Mouse (Mus musculus) MEL-GATA-1-ER (cell line): ENCODE data around the gene Tas2r122.
"Not testable (repeated sequence)": the region's sequence is repeated elsewhere in the genome, so short reads cannot be mapped to it uniquely, and the experiment has no call there.

Experiments used
- DNase-seq: peaks from one replicate; pipeline ENCODE4 v3.0.0-alpha.2; 2012; ENCODE audit warnings: low read depth; ENCODE audit errors: extremely low read depth

The Tas2r122 gene

DNA sequence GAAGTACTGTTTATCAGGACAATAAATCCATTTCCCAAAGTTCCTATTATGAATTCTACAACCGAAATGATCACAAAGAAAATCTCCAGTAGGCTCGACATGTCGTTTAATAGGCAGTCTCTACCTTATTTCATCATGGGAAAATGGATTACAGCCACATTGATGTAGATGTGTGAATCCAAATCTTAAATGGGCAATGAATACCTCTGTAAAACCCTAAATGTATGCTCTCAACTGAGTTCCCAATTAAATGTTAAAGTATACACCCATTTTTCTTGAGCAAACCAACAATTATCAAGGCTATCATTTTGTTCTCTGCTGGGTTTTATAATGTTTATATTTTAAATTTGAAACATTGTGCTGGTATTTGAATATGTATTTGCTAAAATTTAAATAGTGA, at the start of gene Tas2r122:
Tas2r122 (minus strand) TSS at position 101 of the 400 bp plus-strand sequence.
- DNase-seq: no peak

DNA sequence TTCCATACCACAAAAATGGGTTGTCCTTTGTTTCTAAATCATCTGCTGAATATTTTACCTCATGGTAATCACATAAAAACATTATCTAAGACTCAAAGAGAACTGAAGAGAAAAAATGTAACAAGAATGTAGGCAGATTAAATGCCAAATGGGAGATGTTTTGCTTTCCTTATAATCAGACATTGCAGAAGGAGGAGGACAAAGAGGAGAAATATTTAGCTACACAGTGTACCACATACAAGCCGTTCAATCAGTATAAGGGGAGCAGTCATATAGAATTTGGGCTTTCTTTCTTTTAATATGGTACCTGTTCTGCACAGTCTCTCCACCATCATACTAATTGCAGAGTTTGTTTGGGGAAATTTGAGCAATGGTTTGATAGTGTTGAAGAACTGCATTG, 42.7 kb upstream of the Tas2r122 start, which contains the start of gene Tas2r124:
Tas2r124 (plus strand) TSS at position 301 of the 400 bp plus-strand sequence.
- no peak for DNase-seq

DNA sequence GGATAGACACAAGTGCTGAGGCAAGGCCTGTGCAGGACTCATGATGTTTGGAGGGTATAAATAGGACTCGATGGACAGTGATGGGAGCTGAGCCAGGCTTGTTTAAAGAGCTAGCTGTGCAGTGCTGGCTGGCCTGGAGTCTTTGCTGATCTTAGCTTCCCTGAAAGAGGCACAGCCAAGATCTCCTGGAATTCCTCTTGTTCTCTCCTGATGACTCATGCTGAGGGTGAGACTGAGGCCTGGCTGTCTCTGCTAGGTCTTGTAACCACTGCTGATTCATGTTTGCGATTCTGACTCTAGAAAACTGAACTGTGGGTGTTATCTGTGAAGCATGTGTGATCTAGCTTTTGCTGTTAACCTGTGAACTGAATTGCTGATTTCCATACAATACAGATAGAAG, 38.5 kb upstream of the Tas2r122 start:
- peak; percentile 3 for DNase-seq

DNA sequence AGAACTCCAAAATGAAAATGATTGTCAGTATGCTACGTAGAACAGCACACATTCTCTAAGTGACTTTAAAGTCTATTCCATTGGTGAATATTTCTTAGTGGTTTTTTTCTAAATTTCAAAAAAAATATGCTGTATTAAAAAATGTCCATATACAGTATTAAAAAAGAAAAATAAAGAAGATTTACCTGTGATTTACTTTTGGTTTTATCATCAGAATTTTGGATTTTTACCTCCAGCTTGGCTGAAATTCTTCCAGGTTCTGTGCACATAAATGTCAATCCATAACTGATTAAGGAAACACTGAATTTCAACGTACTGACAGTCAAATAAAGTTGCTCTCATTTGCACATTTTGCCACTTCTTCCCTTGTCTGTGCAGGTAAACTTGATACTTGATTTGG, 26.2 kb upstream of the Tas2r122 start, which contains the start of gene Tas2r115:
Tas2r115 (minus strand) TSS at position 101 of the 400 bp plus-strand sequence.
- DNase-seq: no peak

DNA sequence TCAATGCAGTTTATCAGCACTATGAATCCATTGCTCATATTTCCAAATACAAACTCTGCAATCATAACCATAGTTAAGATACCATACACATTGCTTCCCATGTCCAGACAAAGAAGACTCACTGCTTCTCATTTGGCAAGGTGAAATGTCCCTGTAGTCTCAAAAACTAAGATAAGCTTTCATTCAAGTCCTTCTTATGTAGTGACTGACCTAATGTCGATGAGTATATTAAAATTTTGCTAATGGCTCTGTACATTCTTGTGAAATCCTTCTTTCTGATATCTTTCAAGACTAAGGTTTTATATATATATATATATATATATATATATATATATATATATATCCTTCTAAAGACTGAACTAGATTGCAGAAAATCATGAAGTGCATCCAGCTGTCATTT, 10.8 kb downstream of the Tas2r122 start, which contains the start of gene Tas2r121:
Tas2r121 (minus strand) TSS at position 101 of the 400 bp plus-strand sequence.
- DNase-seq: no peak

DNA sequence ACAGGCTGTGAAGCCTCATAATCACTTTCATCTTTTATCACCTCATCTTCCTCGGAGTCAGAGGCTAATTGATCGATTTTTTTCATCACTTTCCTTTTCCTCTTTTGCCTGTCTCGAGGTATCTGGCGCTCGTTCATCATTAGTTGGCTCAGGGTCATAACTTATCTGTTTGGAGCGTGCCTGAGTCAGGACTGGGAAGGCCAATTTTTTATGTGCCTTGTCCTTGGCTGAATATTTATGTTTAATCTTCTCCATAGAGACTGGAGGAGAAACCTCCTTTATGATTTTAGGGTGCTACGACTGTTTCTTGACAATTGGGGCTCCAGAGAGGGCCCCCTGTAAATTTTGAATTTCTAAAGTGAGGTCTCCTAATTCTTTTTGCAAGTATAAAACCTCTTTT, 20.1 kb downstream of the Tas2r122 start:
- not testable (repeated sequence) for DNase-seq
